Mouse (Mus musculus): ENCODE measurements around the gene Mthfd2l.

DNA sequence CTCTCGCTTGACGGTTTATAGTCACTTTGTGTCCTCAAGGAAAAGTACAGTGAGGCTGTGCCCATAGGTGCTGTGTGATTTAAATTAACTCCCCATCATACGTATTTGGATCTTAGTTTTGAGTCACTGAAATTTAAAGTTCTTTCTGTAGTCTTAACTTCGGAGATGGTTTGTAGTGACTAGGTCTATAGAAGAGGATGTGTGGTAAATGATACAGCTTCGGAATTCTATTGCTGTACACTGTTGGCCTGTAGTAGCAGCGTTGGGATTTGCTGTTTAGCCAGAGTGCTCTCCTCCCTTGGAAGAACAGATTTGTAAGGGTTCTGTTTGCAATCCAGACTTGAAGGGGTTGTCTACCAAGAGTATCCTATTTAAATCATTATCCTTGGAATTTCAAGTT is 994 bp downstream of the Mthfd2l start:
- TF ChIP-seq CTCF (IDR thresholded peaks at IDR 0.05) (no peak), POLR2A (IDR thresholded peaks at IDR 0.05; ENCODE audit: insufficient read depth, low read depth, low read length) (no peak), EP300 (IDR thresholded peaks at IDR 0.05; ENCODE audit: insufficient read depth, low read depth, low read length) (no peak)

All from heart, adult 2 months (tissue).